Mouse (Mus musculus): Measurements from ENCODE around the gene Zfp882. TPM values are rescaled to one million over a fixed set of nuclear protein-coding genes. Genes with fewer than 3 reads are reported as not detected.
"Not testable (repeated sequence)": the region's sequence is repeated elsewhere in the genome, so short reads cannot be mapped to it uniquely, and the experiment has no call there.

Gene Zfp882
- polyA plus RNA-seq, 1 experiment from 2014 or later = 21.4 TPM

GRCm38 (mm10) chr8:71926551-71926950 lies 18.1 kb downstream of the Zfp882 start:
- WGBS = 98% methylated on average over 3 of the region's 3 CpGs
- no peak for ATAC-seq
- no peak overlapping the region for H3K9ac ChIP-seq (replicated peaks)

DNA sequence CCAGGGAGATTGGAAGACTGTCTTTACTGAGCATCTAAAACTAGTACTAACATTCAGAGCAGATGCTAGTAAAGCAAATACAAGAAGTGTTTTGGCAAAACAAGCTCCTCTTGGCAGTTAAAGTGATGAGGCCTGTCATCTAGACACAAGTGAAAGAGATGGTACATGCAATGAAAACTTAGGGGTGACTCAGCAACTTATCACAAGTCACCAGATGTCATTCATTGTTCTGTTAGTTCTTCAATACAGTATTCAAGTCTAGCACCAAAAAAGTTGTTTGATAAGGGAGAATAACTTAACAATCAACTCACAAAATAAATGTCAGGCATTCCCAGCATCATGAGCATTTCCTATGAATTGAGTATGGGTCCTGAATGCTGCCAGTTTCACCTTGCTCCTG lies 19.4 kb downstream of the Zfp882 start:
- Histone ChIP-seq H3K9me3 (no peaks in the 10 kb centered on the region), H3K9ac (replicated peaks) (no peak overlapping the region), H3K27ac (no peak overlapping the region), H3K36me3 (peaks cover 33% of the 10 kb centered on the region), H3K4me3 (replicated peaks) (no peak overlapping the region), H3K27me3 (no peaks in the 10 kb centered on the region), H3K4me1 (replicated peaks) (peaks cover 12% of the 10 kb centered on the region), H3K4me2 (replicated peaks) (no peak overlapping the region)
- no peak for ATAC-seq

More at GRCm38 (mm10) chr8:71926551-71926950, 18.1 kb downstream of the Zfp882 start:
- Histone ChIP-seq H3K27me3 (no peaks in the 10 kb centered on the region), H3K9me3 (no peaks in the 10 kb centered on the region), H3K36me3 (peaks cover 28% of the 10 kb centered on the region), H3K4me1 (replicated peaks) (peaks cover 14% of the 10 kb centered on the region), H3K4me3 (replicated peaks) (no peak overlapping the region), H3K27ac (no peak overlapping the region), H3K4me2 (replicated peaks) (no peak overlapping the region)

GRCm38 (mm10) chr8:71938037-71938436 lies 29.6 kb downstream of the Zfp882 start:
- H3K9ac ChIP-seq (replicated peaks); H3K27me3 ChIP-seq; ATAC-seq; H3K4me3 ChIP-seq (replicated peaks); H3K4me2 ChIP-seq (replicated peaks); H3K4me1 ChIP-seq (replicated peaks); H3K9me3 ChIP-seq; H3K27ac ChIP-seq: not testable (repeated sequence)
- 82% methylated on average over 2 of the region's 2 CpGs for WGBS
- peaks cover 11% of the 10 kb centered on the region for H3K36me3 ChIP-seq

DNA sequence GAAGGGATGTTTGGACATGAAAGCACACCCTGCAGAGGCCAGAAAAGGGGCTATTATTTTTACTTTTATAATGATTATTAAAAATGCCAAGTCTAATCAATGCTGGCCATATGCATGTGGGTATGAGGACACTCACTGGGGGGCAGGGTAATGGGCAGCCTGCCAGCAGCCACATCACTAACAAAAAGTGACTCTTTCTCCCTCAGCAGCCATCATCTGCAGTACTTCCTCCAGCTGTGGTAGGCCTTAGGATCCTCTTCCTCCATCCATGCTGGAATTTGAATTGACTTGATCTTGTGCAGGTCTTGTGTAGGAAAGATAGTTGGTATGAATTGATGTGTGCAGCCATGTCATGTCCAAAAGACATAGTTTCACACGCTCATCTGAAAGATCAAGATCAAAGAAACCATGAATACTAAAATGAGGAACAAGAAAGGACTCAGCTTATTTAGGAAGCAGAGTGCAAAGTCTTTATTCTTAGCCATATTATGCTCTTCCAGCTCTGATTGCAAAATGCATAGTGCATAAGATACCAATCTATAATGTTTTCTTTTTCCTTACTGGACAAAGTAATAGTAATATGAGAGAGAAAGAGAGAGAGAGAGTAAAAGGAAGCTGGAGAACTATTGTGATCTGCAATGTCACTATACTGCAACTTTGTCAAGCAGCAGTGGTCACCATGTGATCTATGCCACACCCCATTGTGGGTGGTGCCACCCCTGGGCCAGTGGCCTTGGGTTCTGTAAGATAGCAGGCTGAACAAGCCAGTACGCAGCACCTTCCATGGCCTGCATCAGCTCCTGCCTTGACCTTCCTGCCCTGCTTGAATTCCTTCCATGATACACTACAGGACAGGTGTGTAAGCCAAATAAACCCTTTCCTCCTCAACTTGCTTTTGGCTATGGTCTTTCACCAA lies 32.1 kb downstream of the Zfp882 start:
- no peak overlapping the region for H3K4me2 ChIP-seq (replicated peaks)
- H3K9me3 ChIP-seq = no peaks in the 10 kb centered on the region
- no peaks in the 10 kb centered on the region for H3K36me3 ChIP-seq
- whole genome bisulfite sequencing = 87% methylated on average over 2 of the region's 2 CpGs
- no peak overlapping the region for H3K9ac ChIP-seq (replicated peaks)
- no peak overlapping the region for H3K27ac ChIP-seq
- no peak for ATAC-seq
- 0 out of 2 replicates have a peak, but pooled peaks cover 4% of the 10 kb centered on the region for H3K27me3 ChIP-seq
- H3K4me3 ChIP-seq (replicated peaks) = no peak overlapping the region
- H3K4me1 ChIP-seq (replicated peaks) = no peaks in the 10 kb centered on the region

DNA sequence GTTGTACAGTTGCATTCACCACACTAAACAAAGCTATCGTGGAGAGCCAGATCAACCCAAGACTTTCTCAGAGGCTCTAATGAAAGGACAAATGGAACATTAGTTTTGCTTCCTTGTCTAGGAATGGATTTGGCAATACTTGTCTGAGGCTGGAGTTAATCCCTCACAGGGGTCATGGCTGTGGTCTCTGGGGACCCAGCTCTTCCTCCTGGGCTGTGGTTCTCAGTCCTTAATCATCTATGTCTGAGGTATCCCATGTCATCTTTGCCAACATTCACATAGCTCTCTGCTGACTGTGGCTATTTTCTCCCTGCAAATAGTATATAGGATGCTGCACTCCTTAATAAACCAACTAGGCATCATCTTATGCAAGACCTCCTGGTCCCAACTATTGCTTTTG lies 33.4 kb downstream of the Zfp882 start:
- no peak for ATAC-seq
- Histone ChIP-seq H3K36me3 (no peaks in the 10 kb centered on the region), H3K9me3 (no peaks in the 10 kb centered on the region), H3K4me3 (replicated peaks) (no peak overlapping the region), H3K4me1 (replicated peaks) (no peaks in the 10 kb centered on the region), H3K27ac (no peak overlapping the region), H3K27me3 (0 out of 2 replicates have a peak, but pooled peaks cover 6% of the 10 kb centered on the region), H3K9ac (replicated peaks) (no peak overlapping the region), H3K4me2 (replicated peaks) (no peak overlapping the region)
- 88% methylated on average over 1 of the region's 1 CpGs for WGBS

GRCm38 (mm10) chr8:71948624-71949023 lies 40.2 kb downstream of the Zfp882 start:
- no peak for ATAC-seq
- peaks cover 16% of the 10 kb centered on the region for H3K4me1 ChIP-seq (replicated peaks)
- 87% methylated on average over 5 of the region's 5 CpGs for WGBS
- H3K36me3 ChIP-seq = no peaks in the 10 kb centered on the region
- H3K27ac ChIP-seq = no peak overlapping the region
- H3K27me3 ChIP-seq = 0 out of 2 replicates have a peak, but pooled peaks cover 6% of the 10 kb centered on the region
- no peaks in the 10 kb centered on the region for H3K9me3 ChIP-seq
- no peak overlapping the region for H3K9ac ChIP-seq (replicated peaks)
- no peak overlapping the region for H3K4me3 ChIP-seq (replicated peaks)
- H3K4me2 ChIP-seq (replicated peaks) = no peak overlapping the region

- H3K9me3 ChIP-seq = peaks cover 10% of the 10 kb centered on the region; the same call in 1 of the 2 replicates
- peak within 1 kb of the TSS; percentile 85 for H3K27ac ChIP-seq
- peak within 1 kb of the TSS; percentile 55 for H3K4me2 ChIP-seq (replicated peaks)
- ATAC-seq = peak; percentile 100
- H3K27me3 ChIP-seq = 0 out of 2 replicates have a peak, but pooled peaks cover under 1% of the 10 kb centered on the region
- peak within 1 kb of the TSS; percentile 78 for H3K9ac ChIP-seq (replicated peaks)
- peak within 1 kb of the TSS; percentile 72 for H3K4me3 ChIP-seq (replicated peaks)
- H3K36me3 ChIP-seq = peaks cover 14% of the 10 kb centered on the region
- H3K4me1 ChIP-seq (replicated peaks) = peaks cover 16% of the 10 kb centered on the region
- 3% methylated on average over 34 of the region's 34 CpGs for WGBS
Observed at GRCm38 (mm10) chr8:71950482-71951221, 42.2 kb downstream of the Zfp882 start, which contains the start of gene Zfp961. Gene Zfp961, plus strand, starts transcription at chr8:71951038.

- H3K9ac ChIP-seq (replicated peaks) = peak overlapping the region; percentile 78
- H3K27ac ChIP-seq = peak overlapping the region; percentile 53; the same call in 1 of the 2 replicates
- no peaks in the 10 kb centered on the region for H3K27me3 ChIP-seq
- H3K36me3 ChIP-seq = peaks cover 14% of the 10 kb centered on the region
- H3K4me3 ChIP-seq (replicated peaks) = peak overlapping the region; percentile 72
- H3K4me2 ChIP-seq (replicated peaks) = peak overlapping the region; percentile 55
- H3K9me3 ChIP-seq = peaks cover 10% of the 10 kb centered on the region; the same call in 1 of the 2 replicates
- WGBS = 40% methylated on average over 14 of the region's 14 CpGs
- no peak for ATAC-seq
- peaks cover 16% of the 10 kb centered on the region for H3K4me1 ChIP-seq (replicated peaks)
Observed at GRCm38 (mm10) chr8:71951436-71952161, 43.2 kb downstream of the Zfp882 start.

DNA sequence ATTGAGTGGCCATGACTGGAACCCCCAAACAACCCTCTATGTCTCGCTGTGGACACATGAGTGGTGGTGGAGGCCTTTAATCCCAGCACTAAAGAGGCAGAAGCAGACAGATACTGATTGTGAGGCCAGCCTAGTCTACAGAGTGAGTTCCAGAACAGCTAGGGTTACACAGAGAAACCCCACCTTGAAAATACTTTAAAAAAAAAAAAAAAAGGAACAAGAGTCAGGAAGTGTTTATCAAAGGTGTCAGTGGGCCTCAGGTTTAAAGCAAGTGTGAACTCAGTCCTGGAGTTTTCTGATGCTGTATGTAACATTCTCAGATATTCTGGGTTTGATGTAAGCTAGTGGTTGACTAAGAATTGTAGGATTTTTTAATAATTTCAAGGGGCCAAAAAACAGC lies 44.1 kb downstream of the Zfp882 start:
- H3K27ac ChIP-seq = no peak overlapping the region
- WGBS = 93% methylated on average over 1 of the region's 1 CpGs
- no peaks in the 10 kb centered on the region for H3K27me3 ChIP-seq
- no peak overlapping the region for H3K9ac ChIP-seq (replicated peaks)
- H3K36me3 ChIP-seq = peaks cover 14% of the 10 kb centered on the region
- no peak for ATAC-seq
- peak overlapping the region; percentile 55 for H3K4me2 ChIP-seq (replicated peaks)
- peaks cover 10% of the 10 kb centered on the region; the same call in 1 of the 2 replicates for H3K9me3 ChIP-seq
- H3K4me1 ChIP-seq (replicated peaks) = peaks cover 16% of the 10 kb centered on the region
- H3K4me3 ChIP-seq (replicated peaks) = no peak overlapping the region

DNA sequence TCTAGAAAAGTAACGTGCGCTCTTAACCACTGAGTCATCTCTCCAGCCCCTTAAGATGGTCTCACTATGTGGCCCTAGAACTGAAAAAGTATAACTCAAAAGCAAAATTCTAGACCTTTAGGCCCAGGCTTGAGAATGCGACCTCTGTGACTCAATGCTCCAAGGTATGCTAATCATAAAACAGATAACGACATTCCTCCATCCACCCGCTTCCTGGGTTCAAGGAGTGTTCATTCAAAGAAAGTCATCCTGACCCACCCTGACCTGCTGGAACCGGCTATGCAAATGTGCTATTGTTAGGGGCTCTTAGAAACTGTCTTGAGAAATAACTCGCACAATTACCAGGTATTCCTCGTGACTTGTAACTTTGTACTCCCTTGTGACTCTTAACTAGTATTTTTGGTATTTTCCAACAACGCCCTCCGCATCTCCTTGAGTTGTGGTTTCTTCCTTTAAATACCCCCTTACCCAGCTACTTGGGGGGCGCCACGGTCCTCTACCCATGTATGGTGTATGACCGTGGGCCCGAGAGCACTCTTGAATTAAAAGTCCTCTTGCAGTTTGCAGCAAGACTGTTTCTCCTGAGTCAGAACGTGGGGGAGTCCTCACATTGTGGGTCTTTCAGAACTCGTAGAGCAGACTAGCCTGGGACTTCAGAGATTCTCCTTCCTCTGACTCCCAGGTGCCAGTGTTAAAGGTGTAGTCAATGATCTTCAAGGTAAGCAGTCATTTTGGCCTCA lies 44.7 kb downstream of the Zfp882 start:
- not testable (repeated sequence) for H3K4me2 ChIP-seq (replicated peaks); H3K4me3 ChIP-seq (replicated peaks); H3K27me3 ChIP-seq; H3K27ac ChIP-seq; ATAC-seq; H3K9ac ChIP-seq (replicated peaks)
- Histone ChIP-seq H3K9me3 (peaks cover 10% of the 10 kb centered on the region; the same call in 1 of the 2 replicates), H3K4me1 (replicated peaks) (peaks cover 16% of the 10 kb centered on the region), H3K36me3 (peaks cover 17% of the 10 kb centered on the region)
- 96% methylated on average over 16 of the region's 16 CpGs for WGBS

- no peak for ATAC-seq
- H3K4me2 ChIP-seq (replicated peaks) = no peak overlapping the region
- peaks cover 22% of the 10 kb centered on the region for H3K36me3 ChIP-seq
- H3K27me3 ChIP-seq = no peaks in the 10 kb centered on the region
- no peak overlapping the region for H3K4me3 ChIP-seq (replicated peaks)
- H3K27ac ChIP-seq = no peak overlapping the region
- peaks cover 16% of the 10 kb centered on the region for H3K4me1 ChIP-seq (replicated peaks)
- H3K9ac ChIP-seq (replicated peaks) = no peak overlapping the region
- H3K9me3 ChIP-seq = peaks cover 10% of the 10 kb centered on the region; the same call in 1 of the 2 replicates
- WGBS = 98% methylated on average over 9 of the region's 9 CpGs
Observed at GRCm38 (mm10) chr8:71954666-71955065, 46.3 kb downstream of the Zfp882 start.

All from midbrain, embryonic 13.5 days (tissue).